Mouse (Mus musculus) ES-Bruce4 (cell line): ENCODE results near the gene Igf1r.

Source experiments
- CTCF ChIP-seq: IDR thresholded peaks from one replicate; pipeline ENCODE4 v1.8.1; 2011; ENCODE audit warnings: low read depth, low read length
- POLR2A ChIP-seq: IDR thresholded peaks from one replicate; pipeline ENCODE4 v1.8.1; 2011; ENCODE audit warnings: low read length; ENCODE audit not compliant: insufficient read depth

DNA sequence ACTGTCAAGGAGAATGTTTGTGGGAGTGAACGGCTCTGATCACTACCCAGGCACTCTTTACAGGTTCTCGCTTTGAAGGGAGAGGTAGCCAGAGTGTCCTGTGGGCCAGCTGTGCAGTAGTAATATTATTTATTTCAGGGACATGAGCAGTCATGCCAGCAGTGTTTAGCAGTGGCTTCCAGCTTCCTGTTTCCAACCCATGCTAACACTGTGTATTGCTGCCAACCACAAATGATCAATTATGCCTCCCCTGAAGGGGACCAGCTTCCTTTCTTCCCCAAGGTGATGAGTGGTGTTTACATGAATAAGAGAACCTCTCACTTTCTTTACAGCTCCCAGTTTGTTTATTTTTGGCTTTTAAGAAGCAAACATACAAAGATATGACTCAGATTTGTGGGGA is 28.4 kb upstream of the Igf1r start:
- TF ChIP-seq POLR2A (no peak), CTCF (no peak)
